Mouse (Mus musculus): ENCODE data around the gene Kbtbd2. TPM values are rescaled to one million over a fixed set of nuclear protein-coding genes. Genes with fewer than 3 reads are reported as not detected.

The Kbtbd2 gene
- total and polyA plus RNA-seq, 3 experiments: 3.8 to 53.5 (median 42.9) TPM

- Histone ChIP-seq H3K4me3 (ENCODE audit: low read depth, low read length) (peak overlapping the region; percentile 90), H3K36me3 (replicated peaks) (peaks cover 13% of the 10 kb centered on the region), H3K27me3 (ENCODE audit: insufficient read depth, low read length) (no peaks in the 10 kb centered on the region), H3K4me1 (ENCODE audit: insufficient read depth, low read depth, low read length) (peaks cover 38% of the 10 kb centered on the region), H3K9me3 (replicated peaks) (no peaks in the 10 kb centered on the region)
- TF ChIP-seq POLR2AphosphoS5 (IDR thresholded peaks at IDR 0.05; ENCODE audit: insufficient replicate concordance, low read depth, low read length) (no peak), GATA2 (IDR thresholded peaks at IDR 0.05; ENCODE audit: borderline replicate concordance, low read depth, low read length) (no peak), CTCF (IDR thresholded peaks at IDR 0.05; ENCODE audit: low read depth, low read length) (no peak), TAL1 (conservative IDR thresholded peaks at IDR 0.05; ENCODE audit: low read depth, low read length) (no peak), GATA1 (IDR thresholded peaks at IDR 0.05; ENCODE audit: borderline replicate concordance, low read length) (no peak)
- peak; percentile 32 for DNase-seq (ENCODE audit: low spot score)
- peak; percentile 47 for ATAC-seq (ENCODE audit: extremely low read depth, insufficient number of reproducible peaks, low FRiP score, poor library complexity, severe bottlenecking)
Observed at GRCm38 (mm10) chr6:56796668-56797141, 908 bp downstream of the Kbtbd2 start.

DNA sequence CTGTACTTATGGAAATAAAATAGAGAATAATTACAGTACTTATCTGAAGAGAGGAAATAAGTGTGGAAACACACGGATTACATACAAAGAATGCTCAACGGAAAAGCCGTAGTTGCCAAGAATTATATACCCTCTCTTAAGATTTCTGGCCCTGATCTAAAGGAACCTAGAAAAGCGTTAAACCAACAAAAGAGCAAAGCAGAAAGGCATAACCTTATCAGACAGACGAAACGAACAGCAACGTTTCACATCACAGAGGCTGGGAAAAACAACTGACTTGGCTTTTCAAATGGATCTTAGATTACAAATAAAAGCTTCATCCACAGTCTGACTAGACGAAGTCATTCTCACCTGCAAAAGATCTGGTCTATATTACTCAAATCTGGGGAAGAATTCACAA, 1.4 kb downstream of the Kbtbd2 start:
- Histone ChIP-seq H3K4me1 (ENCODE audit: insufficient read depth, low read depth, low read length) (peaks cover 40% of the 10 kb centered on the region), H3K9me3 (replicated peaks) (no peaks in the 10 kb centered on the region), H3K36me3 (replicated peaks) (peaks cover 13% of the 10 kb centered on the region), H3K4me3 (ENCODE audit: low read depth, low read length) (peak overlapping the region; percentile 90), H3K27me3 (ENCODE audit: insufficient read depth, low read length) (no peaks in the 10 kb centered on the region)
- DNase-seq (ENCODE audit: low spot score) (no peak), ATAC-seq (ENCODE audit: extremely low read depth, insufficient number of reproducible peaks, low FRiP score, poor library complexity, severe bottlenecking) (no peak)
- no peak for TF ChIP-seq GATA2 (IDR thresholded peaks at IDR 0.05; ENCODE audit: borderline replicate concordance, low read depth, low read length)
- no peak for TF ChIP-seq POLR2AphosphoS5 (IDR thresholded peaks at IDR 0.05; ENCODE audit: insufficient replicate concordance, low read depth, low read length)

- no peaks in the 10 kb centered on the region for H3K27me3 ChIP-seq (ENCODE audit: insufficient read depth, low read length)
- no peak overlapping the region for H3K4me3 ChIP-seq (ENCODE audit: low read depth, low read length)
- no peak for DNase-seq (ENCODE audit: low spot score)
- no peak for ATAC-seq (ENCODE audit: extremely low read depth, insufficient number of reproducible peaks, low FRiP score, poor library complexity, severe bottlenecking)
- peaks cover 43% of the 10 kb centered on the region for H3K4me1 ChIP-seq (ENCODE audit: insufficient read depth, low read depth, low read length)
- no peak for TF ChIP-seq GATA2 (IDR thresholded peaks at IDR 0.05; ENCODE audit: borderline replicate concordance, low read depth, low read length)
- no peak for TF ChIP-seq GATA1 (IDR thresholded peaks at IDR 0.05; ENCODE audit: borderline replicate concordance, low read length)
- no peak for TF ChIP-seq TAL1 (conservative IDR thresholded peaks at IDR 0.05; ENCODE audit: low read depth, low read length)
- no peak for TF ChIP-seq POLR2AphosphoS5 (IDR thresholded peaks at IDR 0.05; ENCODE audit: insufficient replicate concordance, low read depth, low read length)
- TF ChIP-seq CTCF (IDR thresholded peaks at IDR 0.05; ENCODE audit: low read depth, low read length): no peak
- peaks cover 13% of the 10 kb centered on the region for H3K36me3 ChIP-seq (replicated peaks)
- H3K9me3 ChIP-seq (replicated peaks): no peaks in the 10 kb centered on the region
Observed at GRCm38 (mm10) chr6:56794834-56795233, 2.8 kb downstream of the Kbtbd2 start.

DNA sequence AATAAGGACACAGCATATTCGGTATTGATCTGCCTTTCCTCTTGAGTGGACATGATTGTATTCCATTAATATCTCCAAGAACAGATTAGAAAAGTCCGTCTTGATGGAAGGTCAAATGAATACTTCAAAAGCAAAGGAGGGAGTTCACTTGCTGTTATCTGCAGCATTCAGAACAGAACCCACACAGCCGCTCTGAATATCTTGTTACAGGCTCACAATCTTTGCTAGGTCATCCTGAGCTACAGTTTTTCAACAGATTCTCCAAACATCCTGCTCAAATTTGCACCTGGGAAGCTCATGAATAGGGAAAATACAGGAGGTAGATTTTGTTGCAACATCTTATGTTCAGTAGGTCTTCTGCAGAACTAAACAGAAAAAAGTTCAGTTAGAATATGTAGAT, 8.3 kb downstream of the Kbtbd2 start:
- TF ChIP-seq POLR2AphosphoS5 (IDR thresholded peaks at IDR 0.05; ENCODE audit: insufficient replicate concordance, low read depth, low read length): no peak
- peak; percentile 24; the same call in 1 of the 2 replicates for TF ChIP-seq TAL1 (conservative IDR thresholded peaks at IDR 0.05; ENCODE audit: low read depth, low read length)
- H3K4me1 ChIP-seq (ENCODE audit: insufficient read depth, low read depth, low read length): peaks cover 52% of the 10 kb centered on the region
- DNase-seq (ENCODE audit: low spot score) (no peak), ATAC-seq (ENCODE audit: extremely low read depth, insufficient number of reproducible peaks, low FRiP score, poor library complexity, severe bottlenecking) (peak; percentile 74)
- peaks cover 50% of the 10 kb centered on the region for H3K36me3 ChIP-seq (replicated peaks)
- H3K27me3 ChIP-seq (ENCODE audit: insufficient read depth, low read length): no peaks in the 10 kb centered on the region
- no peak overlapping the region for H3K4me3 ChIP-seq (ENCODE audit: low read depth, low read length)
- no peaks in the 10 kb centered on the region for H3K9me3 ChIP-seq (replicated peaks)

DNA sequence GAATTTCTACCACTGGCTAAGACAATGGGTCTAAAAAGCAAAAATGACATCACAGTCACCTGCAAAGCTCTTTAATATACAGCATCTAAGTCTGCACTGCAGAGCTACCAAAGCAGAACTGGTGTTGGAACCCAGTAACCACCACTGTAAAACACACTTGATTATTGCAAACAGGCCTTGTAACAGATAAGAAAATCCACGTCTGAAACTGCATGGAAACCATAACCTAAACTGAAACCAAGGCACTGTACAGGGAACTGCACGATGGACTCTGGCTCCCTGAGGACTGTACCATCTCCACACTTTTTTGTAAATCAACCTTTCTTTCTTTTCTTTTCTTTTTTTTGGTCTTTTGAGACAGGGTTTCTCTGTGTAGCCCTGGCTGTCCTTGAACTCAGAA, 9.9 kb downstream of the Kbtbd2 start:
- TF ChIP-seq GATA2 (IDR thresholded peaks at IDR 0.05; ENCODE audit: borderline replicate concordance, low read depth, low read length): no peak
- TF ChIP-seq TAL1 (conservative IDR thresholded peaks at IDR 0.05; ENCODE audit: low read depth, low read length): no peak
- no peak for TF ChIP-seq CTCF (IDR thresholded peaks at IDR 0.05; ENCODE audit: low read depth, low read length)
- TF ChIP-seq GATA1 (IDR thresholded peaks at IDR 0.05; ENCODE audit: borderline replicate concordance, low read length): no peak
- TF ChIP-seq POLR2AphosphoS5 (IDR thresholded peaks at IDR 0.05; ENCODE audit: insufficient replicate concordance, low read depth, low read length): no peak
- Histone ChIP-seq H3K4me3 (ENCODE audit: low read depth, low read length) (no peak overlapping the region), H3K27me3 (ENCODE audit: insufficient read depth, low read length) (no peaks in the 10 kb centered on the region), H3K4me1 (ENCODE audit: insufficient read depth, low read depth, low read length) (peaks cover 48% of the 10 kb centered on the region), H3K9me3 (replicated peaks) (no peaks in the 10 kb centered on the region), H3K36me3 (replicated peaks) (peaks cover 57% of the 10 kb centered on the region)
- DNase-seq (ENCODE audit: low spot score): no peak
- no peak for ATAC-seq (ENCODE audit: extremely low read depth, insufficient number of reproducible peaks, low FRiP score, poor library complexity, severe bottlenecking)

DNA sequence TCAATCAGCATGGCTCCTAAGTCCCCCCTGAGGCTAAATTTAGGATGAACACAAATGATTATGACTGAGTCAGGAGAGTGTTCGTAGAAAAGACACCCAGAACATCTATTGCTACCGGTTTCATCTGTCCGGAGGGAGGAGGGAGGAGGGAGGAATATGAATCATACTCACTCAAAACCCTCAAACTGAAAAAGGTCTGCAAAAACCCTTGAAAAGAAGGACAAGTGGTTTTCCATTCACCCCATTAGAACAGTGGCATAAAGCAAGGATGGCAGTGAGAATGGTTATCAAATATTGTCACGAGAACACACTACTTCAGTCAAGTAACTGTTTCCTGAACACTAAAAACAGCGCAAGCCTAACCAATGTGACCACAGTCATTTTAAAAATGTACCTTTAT, 12.5 kb downstream of the Kbtbd2 start:
- DNase-seq (ENCODE audit: low spot score) (no peak), ATAC-seq (ENCODE audit: extremely low read depth, insufficient number of reproducible peaks, low FRiP score, poor library complexity, severe bottlenecking) (no peak)
- Histone ChIP-seq H3K27me3 (ENCODE audit: insufficient read depth, low read length) (no peaks in the 10 kb centered on the region), H3K9me3 (replicated peaks) (no peaks in the 10 kb centered on the region), H3K4me3 (ENCODE audit: low read depth, low read length) (no peak overlapping the region), H3K4me1 (ENCODE audit: insufficient read depth, low read depth, low read length) (peaks cover 40% of the 10 kb centered on the region), H3K36me3 (replicated peaks) (peaks cover 69% of the 10 kb centered on the region)
- TF ChIP-seq GATA1 (IDR thresholded peaks at IDR 0.05; ENCODE audit: borderline replicate concordance, low read length): no peak
- no peak for TF ChIP-seq TAL1 (conservative IDR thresholded peaks at IDR 0.05; ENCODE audit: low read depth, low read length)
- TF ChIP-seq CTCF (IDR thresholded peaks at IDR 0.05; ENCODE audit: low read depth, low read length): no peak
